14 mouse cellular contexts compared by ENCODE assay signal in the genomic region with DNA sequence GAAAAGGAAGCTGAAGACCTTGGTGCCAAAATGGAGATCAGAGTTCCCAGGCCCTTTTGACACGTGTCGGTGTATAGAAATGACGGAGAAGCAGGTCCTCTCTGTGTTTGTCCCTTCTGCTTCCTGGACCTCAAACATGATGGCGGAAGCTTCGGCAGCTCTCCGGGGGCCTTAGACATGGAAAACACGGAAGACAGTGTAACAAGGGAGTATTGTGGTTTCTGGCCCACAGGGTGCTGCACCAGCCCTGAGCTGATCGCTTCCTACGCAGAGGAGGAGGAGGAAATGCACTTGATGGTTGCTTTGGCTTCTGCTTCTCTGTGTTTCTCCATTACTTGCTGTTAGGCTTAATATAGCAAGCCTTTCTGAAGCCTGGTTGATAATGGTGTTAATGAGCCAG. TPM values are rescaled to one million over a fixed set of nuclear protein-coding genes. Genes with fewer than 3 reads are reported as not detected.
DNase-seq lines count a peak whose midpoint lies in the region; ATAC-seq and TF ChIP-seq lines count a peak whose summit lies in the region.
"Had no signal": no experiment of that assay in that cellular context is flagged by ENCODE, and none has a peak within 500 bp of the region (broad histone marks: within the 10 kb centered on the region; RNA-seq: fewer than 3 reads in every experiment).

No protein-coding gene starts in this region.

- TF ChIP-seq CTCF in bone marrow macrophage, adult 2 months (IDR thresholded peaks at IDR 0.05; ENCODE audit: low read depth, low read length): no peak

- no peak overlapping the region for H3K4me3 ChIP-seq in liver, embryonic 13.5 days (replicated peaks)
- H3K4me3 ChIP-seq in bone marrow macrophage, adult 2 months (ENCODE audit: insufficient read depth, low read length): no peak overlapping the region
- no peak overlapping the region for H3K4me3 ChIP-seq in midbrain, embryonic 13.5 days (replicated peaks)
- H3K4me3 ChIP-seq in intestine, embryonic 16.5 days (ENCODE audit: low read length): no peak overlapping the region
- H3K4me3 ChIP-seq: midbrain, embryonic 12.5 days; neural tube, embryonic 13.5 days had no signal

- H3K27me3 ChIP-seq in liver, embryonic 13.5 days: no peaks in the 10 kb centered on the region
- H3K27me3 ChIP-seq in midbrain, embryonic 13.5 days: no peaks in the 10 kb centered on the region
- H3K27me3 ChIP-seq in intestine, embryonic 16.5 days (replicated peaks; ENCODE audit: control insufficient read depth, insufficient read depth, low read length): no peaks in the 10 kb centered on the region
- H3K27me3 ChIP-seq: midbrain, embryonic 12.5 days; neural tube, embryonic 13.5 days had no signal

- ATAC-seq in liver, embryonic 13.5 days (ENCODE audit: low read depth): no peak
- ATAC-seq in midbrain, embryonic 13.5 days: no peak
- ATAC-seq in intestine, embryonic 16.5 days: no peak
- ATAC-seq: forebrain, embryonic 16.5 days; hindbrain, embryonic 16.5 days had no signal

- H3K9ac ChIP-seq in liver, embryonic 13.5 days: no peak overlapping the region
- no peak overlapping the region for H3K9ac ChIP-seq in midbrain, embryonic 13.5 days (replicated peaks)
- no peak overlapping the region for H3K9ac ChIP-seq in intestine, embryonic 16.5 days (ENCODE audit: low read depth, low read length)
- H3K9ac ChIP-seq: midbrain, embryonic 12.5 days; neural tube, embryonic 13.5 days had no signal

- no peaks in the 10 kb centered on the region for H3K36me3 ChIP-seq in liver, embryonic 13.5 days
- no peaks in the 10 kb centered on the region for H3K36me3 ChIP-seq in midbrain, embryonic 13.5 days
- no peaks in the 10 kb centered on the region for H3K36me3 ChIP-seq in intestine, embryonic 16.5 days (ENCODE audit: control insufficient read depth, insufficient read depth, low read length)
- H3K36me3 ChIP-seq: midbrain, embryonic 12.5 days; neural tube, embryonic 13.5 days had no signal

- H3K27ac ChIP-seq in liver, embryonic 13.5 days: peak overlapping the region; percentile 4; the same call in 1 of the 2 replicates
- peak overlapping the region; percentile 37 for H3K27ac ChIP-seq in bone marrow macrophage, adult 2 months (ENCODE audit: insufficient read depth, low read depth, low read length)
- H3K27ac ChIP-seq in midbrain, embryonic 13.5 days: no peak overlapping the region
- no peak overlapping the region for H3K27ac ChIP-seq in intestine, embryonic 16.5 days (ENCODE audit: low read length)
- H3K27ac ChIP-seq: midbrain, embryonic 12.5 days; neural tube, embryonic 13.5 days had no signal

- no peak for TF ChIP-seq POLR2A in bone marrow macrophage, adult 2 months (IDR thresholded peaks at IDR 0.05; ENCODE audit: borderline replicate concordance, low read depth, low read length)

- H3K4me1 ChIP-seq in liver, embryonic 13.5 days (replicated peaks): 0 out of 2 replicates have a peak, but pooled peaks cover 3% of the 10 kb centered on the region
- H3K4me1 ChIP-seq in bone marrow macrophage, adult 2 months (ENCODE audit: control insufficient read depth, insufficient read depth, low read length): peaks cover 37% of the 10 kb centered on the region
- peaks cover 6% of the 10 kb centered on the region; the same call in 1 of the 2 replicates for H3K4me1 ChIP-seq in midbrain, embryonic 13.5 days (replicated peaks)
- H3K4me1 ChIP-seq in intestine, embryonic 16.5 days (ENCODE audit: control insufficient read depth, insufficient read depth, low read length): peaks cover 5% of the 10 kb centered on the region; the same call in 1 of the 2 replicates
- H3K4me1 ChIP-seq: midbrain, embryonic 12.5 days had no signal

- no peaks in the 10 kb centered on the region for H3K9me3 ChIP-seq in liver, embryonic 13.5 days (replicated peaks)
- H3K9me3 ChIP-seq in midbrain, embryonic 13.5 days: no peaks in the 10 kb centered on the region
- no peaks in the 10 kb centered on the region for H3K9me3 ChIP-seq in intestine, embryonic 16.5 days (ENCODE audit: control insufficient read depth, low read length)
- H3K9me3 ChIP-seq: midbrain, embryonic 12.5 days had no signal

- 40% methylated on average over 9 of the region's 9 CpGs for WGBS in liver, embryonic 13.5 days (ENCODE audit: insufficient replicate concordance)
- WGBS in midbrain, embryonic 13.5 days: 90% methylated on average over 9 of the region's 9 CpGs
- 80% methylated on average over 9 of the region's 9 CpGs for WGBS in intestine, embryonic 16.5 days

- H3K4me2 ChIP-seq in liver, embryonic 13.5 days: no peak overlapping the region
- H3K4me2 ChIP-seq in midbrain, embryonic 13.5 days (replicated peaks): no peak overlapping the region
- H3K4me2 ChIP-seq in intestine, embryonic 16.5 days (ENCODE audit: low read depth, low read length): no peak overlapping the region
- H3K4me2 ChIP-seq: midbrain, embryonic 12.5 days; neural tube, embryonic 13.5 days had no signal

- no peak for DNase-seq in liver, embryonic 13.5 days
- no peak for DNase-seq in liver
- peak; percentile 70 for DNase-seq in CD4-positive, CD25-positive, alpha-beta regulatory T cell, adult 2 months (ENCODE audit: low read depth, low spot score)
- peak; percentile 19 to 53 for DNase-seq in monocyte, adult 2 months (ENCODE audit: low read depth in 1 of 2, low spot score in 2 of 2)
- DNase-seq in kidney, postnatal 25 days: no peak
- DNase-seq: cerebellum, postnatal 10 days; right cerebral cortex, postnatal 14 days had no signal

RNA-seq across cellular contexts. Expression of a gene that starts 32.9 kb away (rescaled TPM):
- polyA plus RNA-seq in liver, embryonic 13.5 days (2015; fragmentation: Nextera tagmentation; extraction: Ambion mirVana): 22.2 and 23.7 TPM in 2 replicates
- polyA plus RNA-seq in bone marrow macrophage, adult 2 months (2012; ENCODE audit: insufficient read depth, insufficient read length, missing spikeins): 70.9 and 82.6 TPM in 2 replicates
- polyA plus RNA-seq in midbrain, embryonic 13.5 days (2015; fragmentation: Nextera tagmentation; extraction: Ambion mirVana): 10.7 and 11.1 TPM in 2 replicates
- polyA plus RNA-seq in intestine, embryonic 16.5 days (2015; fragmentation: Nextera tagmentation; extraction: Ambion mirVana): 22.6 and 25.2 TPM in 2 replicates

RNA-seq across cellular contexts. Expression of a gene that starts 34.2 kb away (rescaled TPM):
- polyA plus RNA-seq in liver, embryonic 13.5 days (2015; fragmentation: Nextera tagmentation; extraction: Ambion mirVana): 1.3 TPM in 2 replicates
- polyA plus RNA-seq in bone marrow macrophage, adult 2 months (2012; ENCODE audit: insufficient read depth, insufficient read length, missing spikeins): 24.4 and 28.6 TPM in 2 replicates
- 2.2 and 2.5 TPM in 2 replicates for polyA plus RNA-seq in midbrain, embryonic 13.5 days (2015; fragmentation: Nextera tagmentation; extraction: Ambion mirVana)
- polyA plus RNA-seq in intestine, embryonic 16.5 days (2015; fragmentation: Nextera tagmentation; extraction: Ambion mirVana): 5.1 TPM in 2 replicates

Comparison
In these comparisons a context has a peak if more than half of its experiments do, and no peak if none do; other contexts are left out.
1. DNase-seq: peak in CD4-positive, CD25-positive, alpha-beta regulatory T cell, adult 2 months (single experiment) and monocyte, adult 2 months (2 of 2); none in liver, embryonic 13.5 days (single experiment), liver (single experiment) and kidney, postnatal 25 days (0 of 2).
2. H3K27ac ChIP-seq: peak in liver, embryonic 13.5 days (single experiment) and bone marrow macrophage, adult 2 months (single experiment); none in midbrain, embryonic 13.5 days (single experiment) and intestine, embryonic 16.5 days (single experiment).